Mouse (Mus musculus) bone marrow macrophage, adult 2 months (primary cell): ENCODE measurements around the gene Slc38a3.
A peak's percentile ranks its signal among the peaks of the same experiment; 100 is the strongest.

Experiments used
- CTCF ChIP-seq: IDR thresholded peaks from 2 replicates; pipeline ENCODE4 v1.5.1; 2012; ENCODE audit warnings: low read depth, mild to moderate bottlenecking, low read length, moderate library complexity
- POLR2A ChIP-seq: IDR thresholded peaks from 2 replicates; pipeline ENCODE4 v1.6.1; 2012; ENCODE audit warnings: mild to moderate bottlenecking, low read depth, low read length, borderline replicate concordance

DNA sequence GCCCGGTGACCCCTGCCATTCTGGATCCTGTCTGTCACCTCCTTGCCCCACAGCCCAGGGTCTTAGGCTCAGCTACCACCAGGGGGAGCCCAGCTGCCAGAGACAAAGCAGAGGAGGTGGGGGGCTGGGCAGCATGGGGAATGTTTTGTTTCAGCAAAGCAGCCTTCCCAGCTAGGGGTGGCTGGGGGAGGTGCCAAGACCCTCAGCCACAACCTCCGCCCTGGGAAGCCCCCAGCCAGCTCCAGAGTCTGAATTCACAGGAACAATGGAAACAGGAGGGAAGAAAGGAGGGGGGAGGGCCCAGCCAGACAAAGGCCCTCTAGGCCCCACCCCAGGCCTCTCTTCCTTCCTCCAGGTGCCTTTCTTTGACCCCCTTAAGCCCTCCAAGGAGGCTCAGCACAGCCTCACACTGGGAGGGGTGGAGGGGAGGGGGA, 42.5 kb downstream of the Slc38a3 start:
- peak; percentile 53 for TF ChIP-seq CTCF
- TF ChIP-seq POLR2A, result no peak
